Mouse (Mus musculus) kidney, postnatal 0 days (tissue): ENCODE data around the gene Cdh22. TPM values are rescaled to one million over a fixed set of nuclear protein-coding genes. Genes with fewer than 3 reads are reported as not detected.

Source experiments
- ATAC-seq: fragments of 200-750 bp; cut with Nextera tagmentation; replicated peaks from 2 replicates; pipeline ENCODE4 v1.8.0; 2017; ENCODE audit warnings: low read depth, moderate number of reproducible peaks, moderate TSS enrichment, moderate library complexity; ENCODE audit not compliant: low FRiP score
- DNase-seq: peaks from one replicate; pipeline ENCODE4 v3.0.0-alpha.2; 2016; ENCODE audit warnings: low spot score
- H3K27ac ChIP-seq: fragments of 300-500 bp; sonication (generic); 2 replicates; pipeline ENCODE4 v1.5.1; 2014; ENCODE audit warnings: mild to moderate bottlenecking
- H3K27me3 ChIP-seq: fragments of 300-500 bp; sonication (generic); 2 replicates; pipeline ENCODE4 v1.6.1; 2014; ENCODE audit warnings: low read length, mixed read lengths; ENCODE audit not compliant: insufficient read depth
- H3K36me3 ChIP-seq: fragments of 300-500 bp; sonication (generic); 2 replicates; pipeline ENCODE4 v1.6.1; 2014; ENCODE audit warnings: low read length, mixed read lengths; ENCODE audit not compliant: insufficient read depth
- H3K4me1 ChIP-seq: fragments of 300-500 bp; sonication (generic); replicated peaks from 2 replicates; pipeline ENCODE4 v1.6.1; 2014; ENCODE audit warnings: antibody characterized with exemption, low read length, mixed read lengths; ENCODE audit not compliant: insufficient read depth
- H3K4me2 ChIP-seq: fragments of 300-500 bp; sonication (generic); 2 replicates; pipeline ENCODE4 v1.6.1; 2014; ENCODE audit warnings: mild to moderate bottlenecking, low read length, moderate library complexity, mixed read lengths
- H3K4me3 ChIP-seq: fragments of 300-500 bp; sonication (generic); replicated peaks from 2 replicates; pipeline ENCODE4 v1.5.1; 2014; ENCODE audit warnings: low read depth, low read length
- H3K9ac ChIP-seq: fragments of 300-500 bp; sonication (generic); 2 replicates; pipeline ENCODE4 v1.6.1; 2014; ENCODE audit warnings: low read depth, low read length
- H3K9me3 ChIP-seq: fragments of 300-500 bp; sonication (generic); replicated peaks from 2 replicates; pipeline ENCODE4 v1.6.1; 2016; ENCODE audit warnings: low read length, inconsistent platforms, mixed read lengths
- CTCF ChIP-seq: IDR thresholded peaks from 2 replicates; pipeline ENCODE4 v1.5.1; 2016; ENCODE audit warnings: antibody characterized with exemption, low read depth, mild to moderate bottlenecking, moderate library complexity
- WGBS: fragments of 180-500 bp; shearing (Covaris S2); extraction: QIAGEN DNeasy Blood & Tissue Kit; methylation state at CpG from one replicate; pipeline ENCODE4 v1.1.7; 2014; 5-methylcytosine and 5-hydroxymethylcytosine counted together
- polyA plus RNA-seq: library from polyadenylated mRNA; unstranded; fragments of >200 nt; fragmentation: Nextera tagmentation; extraction: Ambion mirVana; gene quantifications from 2 replicates; pipeline ENCODE4 v1.2.1, GENCODE M21; 2015

Cdh22 gene
- polyA plus RNA-seq, 1 experiment from 2014 or later, result 1.6 TPM

DNA sequence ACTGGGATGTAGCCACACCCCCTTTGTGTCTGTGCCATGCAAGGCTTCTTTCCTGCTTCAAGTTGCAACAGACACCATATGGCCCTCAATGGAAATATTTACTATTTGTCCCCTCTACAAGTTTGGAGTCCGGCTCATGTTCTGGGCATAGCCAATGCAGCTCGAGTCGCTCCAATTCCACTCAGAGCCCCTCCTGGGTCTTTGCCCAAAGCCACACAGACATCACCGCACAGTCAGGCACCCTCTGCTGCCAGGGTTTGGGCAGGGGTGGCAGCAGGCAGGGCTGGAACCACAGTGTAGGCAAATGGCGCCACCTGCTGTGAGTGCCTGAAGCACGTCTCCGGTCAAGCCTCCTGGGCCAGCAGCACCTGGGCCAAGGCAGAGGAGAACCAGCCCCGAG lies 41.2 kb upstream of the Cdh22 start:
- Histone ChIP-seq H3K27me3 (no peaks in the 10 kb centered on the region), H3K9me3 (no peaks in the 10 kb centered on the region), H3K36me3 (peaks cover 10% of the 10 kb centered on the region; the same call in 1 of the 2 replicates), H3K4me1 (no peaks in the 10 kb centered on the region), H3K4me3 (no peak overlapping the region), H3K27ac (no peak overlapping the region), H3K4me2 (no peak overlapping the region), H3K9ac (no peak overlapping the region)
- peak; percentile 65 for ATAC-seq
- DNase-seq, result peak; percentile 80
- WGBS, result 15% methylated on average over 8 of the region's 8 CpGs
- TF ChIP-seq CTCF, result peak; percentile 90

DNA sequence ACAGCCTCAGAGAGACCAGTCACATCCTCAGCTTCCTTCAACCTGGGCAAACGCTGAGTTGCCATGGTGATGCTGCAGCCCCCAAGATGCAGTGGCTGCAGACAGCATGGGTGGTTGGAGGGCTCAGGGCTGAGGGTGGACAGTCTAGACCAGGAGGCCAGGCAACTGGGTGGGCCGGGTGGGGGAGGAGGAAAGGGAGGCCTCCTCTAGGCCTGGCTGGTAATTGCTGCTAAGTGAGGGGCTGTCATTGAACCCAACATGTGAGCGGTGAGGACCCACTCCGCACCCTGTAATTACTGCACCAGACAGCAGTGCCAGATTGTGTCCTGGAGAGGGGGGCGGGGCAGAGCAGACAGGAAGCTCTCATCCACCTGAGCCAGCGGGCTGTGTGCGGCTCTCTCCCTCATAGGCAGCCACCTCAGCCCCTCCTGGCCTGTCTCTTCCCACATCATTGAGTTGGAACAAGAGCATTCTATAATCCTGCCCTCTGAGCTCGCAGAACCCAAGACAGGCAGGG lies 40.5 kb upstream of the Cdh22 start:
- no peaks in the 10 kb centered on the region for H3K4me1 ChIP-seq
- H3K4me2 ChIP-seq, result no peak overlapping the region
- WGBS, result 20% methylated on average over 8 of the region's 8 CpGs
- H3K9ac ChIP-seq, result no peak overlapping the region
- no peaks in the 10 kb centered on the region for H3K27me3 ChIP-seq
- no peaks in the 10 kb centered on the region for H3K9me3 ChIP-seq
- TF ChIP-seq CTCF, result no peak
- no peak overlapping the region for H3K4me3 ChIP-seq
- peaks cover 7% of the 10 kb centered on the region; the same call in 1 of the 2 replicates for H3K36me3 ChIP-seq
- DNase-seq (peak; percentile 29), ATAC-seq (peak; percentile 57; the same call in 1 of the 2 replicates)
- H3K27ac ChIP-seq, result no peak overlapping the region

DNA sequence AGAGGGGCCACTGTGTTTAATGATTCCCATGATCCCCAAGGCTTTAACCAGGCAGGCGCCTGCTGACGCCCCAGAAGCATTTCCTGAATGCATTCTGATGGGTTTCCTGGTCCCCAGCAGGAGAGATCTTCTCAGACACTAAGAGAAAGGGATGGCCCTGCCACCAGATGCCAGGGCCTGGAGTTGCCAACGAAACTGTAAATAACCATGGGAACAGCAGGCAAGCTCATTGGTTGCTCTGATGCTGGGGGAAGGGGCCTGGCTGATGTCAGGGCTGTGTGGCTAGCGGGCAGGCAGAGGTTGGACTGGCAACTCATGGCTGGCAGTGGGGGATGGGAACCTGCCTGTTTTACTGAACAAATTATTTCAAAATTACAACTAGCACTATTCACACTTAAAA lies 38.9 kb upstream of the Cdh22 start:
- peaks cover 5% of the 10 kb centered on the region; the same call in 1 of the 2 replicates for H3K36me3 ChIP-seq
- no peaks in the 10 kb centered on the region for H3K4me1 ChIP-seq
- no peak overlapping the region for H3K9ac ChIP-seq
- H3K4me3 ChIP-seq, result no peak overlapping the region
- no peak for ATAC-seq
- no peaks in the 10 kb centered on the region for H3K9me3 ChIP-seq
- H3K27me3 ChIP-seq, result no peaks in the 10 kb centered on the region
- no peak overlapping the region for H3K27ac ChIP-seq
- no peak for TF ChIP-seq CTCF
- WGBS, result 48% methylated on average over 4 of the region's 4 CpGs
- no peak for DNase-seq
- H3K4me2 ChIP-seq, result no peak overlapping the region

GRCm38 (mm10) chr2:165271326-165271725 lies 36.7 kb upstream of the Cdh22 start:
- no peaks in the 10 kb centered on the region for H3K27me3 ChIP-seq
- 10% methylated on average over 8 of the region's 8 CpGs for WGBS
- H3K9me3 ChIP-seq, result no peaks in the 10 kb centered on the region
- H3K9ac ChIP-seq, result no peak overlapping the region
- no peaks in the 10 kb centered on the region for H3K36me3 ChIP-seq
- no peak for TF ChIP-seq CTCF
- H3K4me2 ChIP-seq, result no peak overlapping the region
- no peaks in the 10 kb centered on the region for H3K4me1 ChIP-seq
- no peak overlapping the region for H3K27ac ChIP-seq
- ATAC-seq (no peak), DNase-seq (no peak)
- H3K4me3 ChIP-seq, result no peak overlapping the region

GRCm38 (mm10) chr2:165270858-165271257 lies 36.2 kb upstream of the Cdh22 start:
- no peak for ATAC-seq
- no peak for TF ChIP-seq CTCF
- no peaks in the 10 kb centered on the region for H3K27me3 ChIP-seq
- H3K4me2 ChIP-seq, result no peak overlapping the region
- no peak for DNase-seq
- H3K36me3 ChIP-seq, result no peaks in the 10 kb centered on the region
- H3K27ac ChIP-seq, result no peak overlapping the region
- WGBS, result 24% methylated on average over 7 of the region's 7 CpGs
- no peak overlapping the region for H3K4me3 ChIP-seq
- H3K9ac ChIP-seq, result no peak overlapping the region
- no peaks in the 10 kb centered on the region for H3K9me3 ChIP-seq
- H3K4me1 ChIP-seq, result no peaks in the 10 kb centered on the region

GRCm38 (mm10) chr2:165266739-165267138 lies 32.1 kb upstream of the Cdh22 start:
- 14% methylated on average over 12 of the region's 12 CpGs for WGBS
- TF ChIP-seq CTCF, result no peak
- no peak for DNase-seq

GRCm38 (mm10) chr2:165263861-165264260 lies 29.2 kb upstream of the Cdh22 start:
- no peak for DNase-seq
- ATAC-seq, result no peak
- Histone ChIP-seq H3K9me3 (no peaks in the 10 kb centered on the region), H3K4me2 (no peak overlapping the region), H3K36me3 (no peaks in the 10 kb centered on the region), H3K27ac (no peak overlapping the region), H3K27me3 (no peaks in the 10 kb centered on the region), H3K4me3 (no peak overlapping the region), H3K9ac (no peak overlapping the region), H3K4me1 (no peaks in the 10 kb centered on the region)
- whole genome bisulfite sequencing, result 46% methylated on average over 7 of the region's 7 CpGs
- no peak for TF ChIP-seq CTCF

More at GRCm38 (mm10) chr2:165266739-165267138, 32.1 kb upstream of the Cdh22 start:
- H3K27ac ChIP-seq, result no peak overlapping the region
- no peaks in the 10 kb centered on the region for H3K4me1 ChIP-seq
- no peak overlapping the region for H3K9ac ChIP-seq
- no peaks in the 10 kb centered on the region for H3K27me3 ChIP-seq
- H3K36me3 ChIP-seq, result no peaks in the 10 kb centered on the region
- H3K9me3 ChIP-seq, result no peaks in the 10 kb centered on the region
- H3K4me2 ChIP-seq, result no peak overlapping the region
- no peak overlapping the region for H3K4me3 ChIP-seq
- no peak for ATAC-seq
